Mouse (Mus musculus) adrenal gland, postnatal 14 days (tissue): ENCODE measurements at regions not wholly inside any gene's neighbourhood (a gene's known extent, or its start where the extent isn't known, plus 50 kb on each side); places are given as distances from the start of the nearest gene placed in this dataset.

Experiments
- DNase-seq: peaks from one replicate; pipeline ENCODE4 v3.0.0; 2021; ENCODE audit warnings: mixed read lengths

DNA sequence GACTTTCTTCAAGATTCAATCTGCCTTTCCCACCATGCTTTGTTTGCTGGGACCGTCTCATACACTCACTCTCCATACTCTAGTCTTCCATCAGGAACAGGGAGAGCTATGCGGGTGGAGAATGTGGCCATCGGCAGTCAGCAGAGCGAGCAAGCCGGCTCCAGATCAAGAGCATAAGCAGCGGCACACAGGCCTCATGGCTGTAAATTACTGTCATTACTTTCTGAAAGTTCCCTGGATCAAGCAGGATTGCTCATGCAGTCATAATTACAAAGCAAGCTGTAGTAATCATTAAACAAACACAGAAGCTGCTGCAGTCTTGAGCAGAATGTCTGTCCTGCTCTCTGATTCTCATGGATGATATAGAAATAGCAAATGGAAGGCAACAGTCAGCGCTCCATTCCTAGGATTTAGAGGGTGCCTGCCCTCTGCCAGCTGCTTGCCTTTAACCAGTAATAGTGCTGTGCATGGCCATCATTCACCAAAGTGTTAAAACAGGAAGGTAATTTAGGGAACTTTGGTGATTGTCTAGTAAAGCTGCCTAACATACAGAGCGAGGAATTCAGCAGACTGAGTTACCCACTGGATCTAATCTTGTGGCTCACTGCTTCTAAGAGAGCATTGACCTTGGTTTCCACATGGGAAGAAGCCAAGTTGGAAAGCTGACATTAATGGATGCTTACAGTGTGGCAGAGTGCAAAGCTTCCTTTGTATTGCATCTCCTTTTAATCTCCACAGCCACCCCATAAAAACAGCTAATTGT lies 298.2 kb downstream of the 1190002N15Rik start:
- DNase-seq, result peak; percentile 27

DNA sequence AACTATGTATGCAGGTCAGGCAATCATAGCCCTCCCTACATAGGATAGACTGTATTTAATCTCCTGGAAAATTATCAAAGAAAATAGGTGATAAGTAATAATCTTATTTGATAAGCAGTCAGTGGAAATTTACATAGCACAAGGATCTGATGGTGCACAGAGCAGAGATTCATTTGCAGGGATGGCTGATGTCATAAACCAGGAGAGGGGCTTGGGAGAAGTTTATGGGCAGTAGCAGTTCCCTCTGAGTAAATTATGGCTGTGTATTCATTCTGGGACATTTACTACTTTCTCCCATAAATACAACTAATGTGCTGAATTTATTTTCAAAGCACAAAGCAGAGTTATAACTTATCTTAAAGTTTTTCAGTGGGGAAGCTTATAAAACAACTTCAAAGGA lies 299.3 kb downstream of the 1190002N15Rik start:
- no peak for DNase-seq

DNA sequence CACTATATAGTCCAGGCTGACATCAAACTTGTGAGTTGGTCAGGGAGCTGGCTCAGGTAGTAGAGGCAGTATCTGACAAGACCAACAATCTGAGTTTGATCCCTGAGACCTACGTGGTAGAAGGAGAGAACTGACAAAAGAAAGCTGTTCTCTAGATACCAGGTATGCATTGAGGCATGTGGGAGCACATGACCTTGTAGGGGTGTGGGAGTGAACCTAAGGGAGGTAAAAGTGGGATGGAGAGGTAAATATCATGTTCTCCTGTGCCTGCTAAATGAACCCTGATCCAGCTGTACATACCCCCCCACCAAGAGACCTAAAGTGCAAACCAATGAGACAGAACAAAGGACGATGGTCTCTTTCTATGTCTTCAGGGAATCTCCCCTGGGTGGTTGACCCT lies 308.3 kb downstream of the 1190002N15Rik start:
- no peak for DNase-seq

DNA sequence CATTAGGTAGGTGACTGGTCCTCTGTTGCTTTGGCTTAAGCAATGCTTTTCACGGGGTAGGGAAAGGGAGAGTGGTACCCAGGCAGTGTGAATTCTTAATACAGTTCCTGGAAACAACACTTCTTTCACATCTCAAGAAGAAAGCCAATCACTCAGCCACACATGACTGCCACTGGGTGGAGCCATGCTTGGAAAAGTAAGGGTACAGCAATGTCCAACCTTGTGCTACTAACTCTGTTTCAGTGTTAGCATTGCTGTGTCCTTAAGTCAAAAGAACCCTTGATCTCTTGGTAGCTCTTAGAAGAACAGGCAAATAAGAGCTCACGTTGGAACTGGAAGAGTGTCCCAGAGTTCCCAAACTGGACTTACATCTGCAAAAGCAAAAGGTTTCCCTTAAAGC lies 318.8 kb downstream of the 1190002N15Rik start:
- peak; percentile 6 for DNase-seq

DNA sequence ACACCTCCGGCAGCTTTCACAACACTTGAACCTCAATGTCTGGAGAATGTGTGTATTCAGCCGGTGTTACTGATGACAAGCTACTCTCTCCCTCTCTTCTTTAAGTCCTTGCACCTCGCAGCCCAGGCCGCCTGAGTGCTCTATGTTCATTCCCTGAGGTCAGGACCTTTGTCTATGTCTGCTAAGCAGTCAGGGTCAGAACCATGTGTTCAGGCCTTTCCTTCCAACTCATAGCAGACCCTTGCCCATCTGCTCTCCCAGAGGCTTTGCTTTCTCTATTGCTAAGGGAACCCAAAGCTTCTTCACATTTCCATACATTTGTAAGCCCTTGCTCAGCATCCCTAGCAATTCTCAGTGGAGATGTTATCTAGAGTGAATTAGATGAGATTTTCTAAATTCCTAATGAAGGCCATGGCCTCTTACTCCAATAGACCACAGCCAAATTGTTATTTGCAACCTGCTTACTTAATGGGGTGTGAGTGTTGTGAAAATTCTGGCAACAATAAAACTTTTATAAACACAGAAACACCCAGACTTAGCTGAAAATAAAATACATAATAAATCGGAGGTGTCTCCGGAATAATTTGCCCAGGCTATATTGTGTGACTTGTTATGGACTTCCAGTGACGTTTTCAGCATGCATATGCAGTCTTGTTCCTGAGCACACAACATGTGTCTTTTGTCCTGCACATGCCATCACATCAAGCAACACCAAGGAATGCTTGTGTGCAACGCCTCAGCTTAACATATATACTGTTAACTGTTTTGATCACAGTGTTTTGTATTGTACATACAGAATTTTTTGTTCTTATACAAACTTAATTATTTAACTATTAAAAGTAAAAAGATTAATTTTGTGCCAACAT lies 321.2 kb downstream of the 1190002N15Rik start:
- DNase-seq, result no peak

DNA sequence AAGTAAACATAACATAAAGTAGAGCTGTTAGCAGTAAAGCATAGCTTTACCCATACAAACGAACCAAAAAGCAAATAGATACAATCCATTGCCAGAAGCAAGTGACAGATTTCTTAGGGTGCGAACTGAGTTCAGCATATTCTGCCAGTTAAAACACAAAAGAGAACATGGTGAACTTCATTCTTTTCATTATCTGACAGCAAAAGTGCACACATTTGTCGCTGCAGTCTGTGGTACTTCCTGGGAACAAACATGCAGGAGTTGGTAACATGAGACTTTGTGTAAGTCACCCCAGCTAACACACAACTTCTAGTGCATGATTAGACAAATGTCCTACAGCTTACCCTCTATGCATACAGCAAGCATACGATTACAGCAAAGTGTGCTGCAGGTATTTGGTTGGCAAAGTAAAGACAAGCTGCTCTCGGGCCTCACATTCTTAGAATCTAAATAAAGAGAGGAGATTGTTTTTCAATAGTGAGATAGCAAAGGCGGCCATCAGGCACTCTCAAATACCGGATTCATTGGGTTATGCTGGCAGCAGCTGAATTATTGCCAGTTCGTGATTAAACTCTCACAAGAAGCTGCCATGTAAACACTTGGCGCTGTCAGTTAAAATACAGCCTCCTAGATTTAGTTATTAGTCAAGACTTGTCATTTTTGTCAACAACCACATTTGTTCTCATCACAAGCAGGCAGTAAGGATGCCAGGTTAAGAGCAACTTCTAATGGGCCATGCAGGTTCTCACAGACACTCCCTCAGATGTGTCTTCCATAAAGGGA lies 327.2 kb downstream of the 1190002N15Rik start:
- no peak for DNase-seq

DNA sequence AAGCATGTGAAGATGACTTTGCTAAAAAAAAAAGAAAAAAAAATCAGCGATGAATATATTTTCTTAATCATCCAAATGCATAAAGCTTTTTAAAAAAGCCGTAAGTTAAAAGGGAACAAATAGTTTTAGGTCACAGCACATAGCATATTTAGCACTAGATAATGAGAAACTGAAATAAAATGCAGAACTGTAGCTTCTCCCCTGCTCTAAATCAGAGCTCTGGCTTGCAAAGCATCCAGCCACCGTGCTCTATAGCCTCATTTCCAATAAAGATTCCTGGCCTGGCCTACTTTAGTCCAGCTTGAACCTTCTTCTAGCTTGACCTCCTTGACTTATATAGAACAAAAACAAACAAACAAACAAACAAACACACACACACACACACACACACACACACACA lies 328.9 kb downstream of the 1190002N15Rik start:
- no peak for DNase-seq

DNA sequence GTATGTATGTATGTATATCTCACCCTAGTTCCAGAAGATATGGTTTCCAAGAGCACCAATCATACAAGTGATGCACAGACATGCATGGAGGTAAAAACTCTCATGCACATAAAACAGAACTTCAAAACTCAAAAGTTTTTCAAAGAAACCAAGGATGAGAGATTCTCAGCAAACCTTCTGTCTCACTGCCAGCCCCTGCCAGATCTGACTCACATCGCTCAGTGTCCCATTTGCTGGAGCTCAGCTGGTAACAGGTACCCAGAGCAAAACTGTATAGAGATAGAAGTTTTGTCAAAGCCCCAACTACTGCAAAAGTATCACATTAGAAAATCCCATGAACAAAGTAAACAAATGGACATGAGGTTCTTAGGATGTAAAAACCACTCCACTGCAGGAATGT lies 337.0 kb downstream of the 1190002N15Rik start:
- DNase-seq, result no peak

DNA sequence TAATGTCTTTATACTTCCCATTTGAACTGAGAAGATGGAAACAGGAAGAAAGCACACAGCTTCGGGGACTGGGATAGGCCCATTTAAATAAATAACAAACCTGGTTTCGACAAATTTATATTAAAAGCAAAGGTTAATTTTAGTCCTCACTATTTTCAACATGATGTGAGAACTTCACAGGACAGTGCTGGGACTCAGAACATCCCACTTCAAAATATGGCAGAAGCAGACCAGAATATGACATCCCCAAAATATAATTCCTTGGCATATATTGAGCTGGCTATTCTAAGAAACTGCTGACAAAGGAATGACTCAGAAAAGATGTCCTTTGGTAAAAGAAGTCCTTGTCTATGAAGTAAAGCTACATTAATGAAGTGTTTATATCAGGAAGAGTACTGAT lies 338.0 kb downstream of the 1190002N15Rik start:
- DNase-seq, result no peak

DNA sequence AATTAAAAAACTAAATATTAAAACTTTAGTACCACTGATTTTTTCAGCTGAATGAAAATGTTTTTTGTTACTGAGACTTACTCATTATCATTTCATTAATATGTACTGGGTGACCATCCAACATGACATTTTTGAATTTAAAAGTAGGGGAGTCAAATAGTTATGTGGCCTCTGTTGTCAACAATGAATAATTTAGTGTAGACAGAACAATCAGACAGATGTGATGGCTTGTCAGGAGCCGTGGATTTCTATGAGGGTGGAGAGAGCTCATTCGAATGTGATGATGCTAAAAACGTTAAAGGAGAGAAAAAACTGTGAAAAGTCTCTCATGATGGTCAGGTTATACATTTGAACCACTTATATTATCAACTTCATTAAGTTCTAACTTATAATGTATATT lies 346.8 kb downstream of the 1190002N15Rik start:
- DNase-seq, result no peak

DNA sequence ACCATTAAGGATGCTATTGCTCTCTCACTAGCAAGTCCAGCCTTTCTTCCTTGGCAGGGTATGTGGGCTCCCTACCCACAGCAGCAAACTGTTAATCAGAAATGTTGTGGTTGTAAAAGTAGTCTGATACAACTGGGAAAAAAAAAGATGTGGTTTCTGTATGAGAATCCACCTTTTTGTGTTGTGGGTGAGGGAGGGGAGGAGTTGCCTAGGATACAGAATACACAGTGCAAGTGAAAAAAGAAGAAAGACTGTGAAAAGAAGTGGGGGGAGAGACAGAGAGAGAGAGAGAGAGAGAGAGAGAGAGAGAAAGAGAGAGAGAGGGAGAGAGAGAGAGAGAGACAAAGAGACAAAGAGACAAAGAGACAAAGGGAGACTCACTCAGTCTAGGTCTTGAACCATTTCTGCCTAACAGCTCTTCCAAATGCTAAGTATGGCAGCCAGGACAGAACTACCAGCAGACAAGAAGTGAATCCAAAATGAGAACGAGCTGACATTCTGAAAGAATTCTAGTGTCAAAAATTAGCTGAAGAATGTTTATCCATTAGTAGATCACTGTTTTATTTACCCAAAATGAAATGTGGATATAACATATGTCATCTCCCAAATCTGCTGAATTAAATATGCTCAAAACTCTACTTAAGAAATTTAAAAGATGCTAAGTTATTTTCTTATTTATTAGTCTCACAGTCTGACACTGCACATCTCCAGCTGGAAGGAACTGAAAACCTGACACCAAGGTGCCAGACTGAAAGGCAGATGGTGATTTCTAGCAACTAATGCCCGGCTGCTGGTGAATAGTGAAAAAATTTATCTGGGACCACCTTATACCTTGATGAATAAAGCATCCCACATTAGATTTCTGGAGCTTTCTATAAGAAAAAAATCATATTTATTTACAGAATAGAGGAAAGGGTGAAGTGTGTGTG lies 347.7 kb downstream of the 1190002N15Rik start:
- no peak for DNase-seq

DNA sequence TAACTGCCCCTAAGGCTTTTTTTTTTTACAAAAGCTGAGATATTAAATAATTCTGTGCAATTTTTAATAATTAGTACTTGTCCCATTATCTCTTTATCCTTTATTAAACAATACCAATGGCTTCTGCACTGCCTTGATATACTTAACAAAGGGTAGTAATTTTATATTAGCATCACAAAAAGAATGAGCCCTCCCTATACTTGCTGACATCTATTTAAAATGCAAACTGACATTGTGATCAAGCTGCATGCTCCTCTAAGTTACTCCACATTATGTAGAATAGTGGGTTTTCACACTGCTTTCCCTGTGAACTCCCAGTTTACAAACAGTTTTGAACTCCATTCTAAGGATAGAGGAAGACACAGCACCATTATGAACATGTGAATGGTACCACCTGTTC lies 349.8 kb downstream of the 1190002N15Rik start:
- DNase-seq, result no peak

DNA sequence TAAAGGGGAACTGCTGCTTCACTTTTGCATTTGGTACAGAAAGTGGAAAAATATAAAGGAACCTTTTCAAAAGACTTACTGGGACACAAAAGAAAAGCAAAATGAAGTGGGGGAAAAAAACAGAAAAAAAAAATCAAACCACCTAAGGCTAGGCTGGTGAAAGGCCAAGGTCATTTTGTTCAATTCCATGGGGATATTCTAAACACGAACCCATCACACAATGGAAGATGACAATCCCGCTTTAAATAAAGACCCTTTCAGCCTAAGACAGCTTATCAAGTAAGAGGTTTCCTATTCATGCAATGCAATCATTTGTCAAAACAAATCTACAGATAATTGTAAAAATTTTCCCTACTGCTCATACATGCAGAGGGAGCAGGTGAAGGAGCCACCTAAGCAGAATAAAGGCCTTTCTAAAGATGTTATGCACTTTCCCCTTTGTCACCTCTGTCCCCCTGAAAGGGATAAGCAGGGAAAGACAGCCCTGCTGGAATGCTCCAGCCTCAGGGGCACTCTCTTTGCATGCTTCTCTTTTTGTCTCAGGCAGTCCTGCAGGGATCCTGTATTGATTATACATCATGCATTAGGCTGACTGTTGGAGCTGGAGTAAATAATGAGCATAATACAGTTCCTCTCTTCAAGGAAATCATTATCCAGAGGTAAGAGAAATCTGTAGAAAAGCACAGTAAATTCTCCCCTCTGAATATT lies 367.8 kb downstream of the 1190002N15Rik start:
- DNase-seq, result no peak

DNA sequence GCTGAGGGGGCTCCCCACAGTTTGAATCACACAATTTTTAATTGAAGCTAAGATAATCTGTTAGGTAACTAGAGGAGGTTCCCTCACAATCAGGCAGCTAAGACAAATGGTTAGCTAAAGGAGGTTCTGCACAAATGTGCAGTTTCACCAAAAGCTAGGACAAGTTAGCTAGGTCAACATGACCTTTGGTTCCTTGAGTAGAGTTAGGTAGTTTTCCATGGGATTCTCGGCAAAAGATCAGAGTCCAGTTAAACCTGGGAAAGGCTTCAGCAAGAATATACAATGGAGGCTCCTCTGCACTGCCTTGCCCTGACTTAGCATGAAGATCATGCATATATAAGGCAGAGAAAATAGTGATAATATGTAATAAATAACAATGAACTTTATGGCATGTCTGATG lies 374.2 kb downstream of the 1190002N15Rik start:
- DNase-seq, result no peak

DNA sequence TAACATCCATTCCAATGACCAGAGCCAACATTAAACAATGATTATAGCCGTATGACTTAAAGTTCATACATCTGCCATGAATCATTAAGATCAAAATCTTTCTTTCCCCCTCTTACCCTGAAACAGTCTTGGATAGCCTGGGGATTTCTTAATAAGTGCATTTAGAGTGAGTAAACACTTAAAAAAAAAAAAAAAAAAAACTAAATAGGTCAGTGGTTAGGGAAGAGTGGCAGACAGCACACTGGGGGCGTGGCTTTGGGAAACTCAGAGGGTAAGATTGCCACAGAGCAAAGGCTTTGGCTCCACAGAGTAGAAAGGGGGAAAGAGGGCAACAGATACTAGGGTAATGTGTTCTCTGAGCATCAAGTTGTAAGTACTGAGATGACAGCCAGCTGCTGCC lies 382.3 kb downstream of the 1190002N15Rik start:
- DNase-seq, result peak; percentile 29

DNA sequence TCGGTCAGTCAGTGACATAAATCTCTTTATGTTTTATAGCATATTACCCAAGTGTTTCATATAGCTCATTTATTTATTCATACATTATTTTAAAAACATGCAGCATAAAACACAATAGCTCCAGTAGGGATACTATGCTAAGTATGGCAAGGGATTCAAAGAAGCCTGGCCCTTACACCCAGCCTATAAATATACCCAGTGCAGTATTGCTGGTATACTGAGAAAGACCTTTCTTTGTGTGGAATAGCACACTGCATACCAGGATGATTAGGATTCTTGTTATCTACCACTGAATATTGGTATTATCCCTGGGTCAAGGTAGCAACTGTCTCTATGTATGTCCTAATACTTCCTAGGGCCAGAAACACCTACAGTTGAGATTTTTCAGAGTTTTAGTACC lies 389.4 kb downstream of the 1190002N15Rik start:
- no peak for DNase-seq

DNA sequence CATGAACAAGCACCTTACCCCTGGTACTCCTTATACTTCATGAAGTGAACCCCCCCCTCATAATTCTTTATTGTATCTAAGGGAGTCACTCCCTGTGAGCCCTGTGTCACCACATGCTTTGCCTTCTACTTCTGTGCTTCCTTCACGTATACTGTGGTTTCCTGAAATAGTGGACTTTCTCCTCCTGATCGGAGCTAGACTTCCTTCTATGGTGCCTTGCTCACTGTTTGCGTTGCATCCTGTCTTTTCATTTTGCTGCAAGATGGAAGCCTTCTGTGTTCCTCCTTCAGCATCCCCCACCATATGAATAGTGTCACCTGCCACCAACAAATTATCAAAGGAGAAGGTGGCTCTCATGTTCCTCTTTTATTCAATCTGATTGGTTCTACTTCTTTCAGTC lies 391.1 kb downstream of the 1190002N15Rik start:
- DNase-seq, result no peak

DNA sequence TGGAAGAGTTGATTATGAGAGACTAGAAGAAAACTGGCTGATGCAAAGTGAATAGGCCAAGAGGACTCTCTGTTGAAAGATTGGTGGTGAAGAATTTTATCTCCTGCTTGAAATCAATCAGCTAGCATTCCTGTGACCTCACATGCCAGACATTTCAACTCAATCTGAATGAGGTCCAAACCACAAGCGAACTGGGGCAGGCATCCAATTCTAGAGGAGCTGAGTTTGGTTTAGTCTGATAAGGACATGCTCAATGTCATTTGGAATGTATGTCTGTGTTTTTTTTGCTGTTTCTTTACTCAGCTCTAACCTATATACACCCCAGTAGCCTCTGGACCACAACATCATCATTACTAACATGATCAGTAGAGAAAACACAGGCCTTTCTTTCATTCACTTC lies 401.4 kb downstream of the 1190002N15Rik start:
- DNase-seq, result peak; percentile 53

DNA sequence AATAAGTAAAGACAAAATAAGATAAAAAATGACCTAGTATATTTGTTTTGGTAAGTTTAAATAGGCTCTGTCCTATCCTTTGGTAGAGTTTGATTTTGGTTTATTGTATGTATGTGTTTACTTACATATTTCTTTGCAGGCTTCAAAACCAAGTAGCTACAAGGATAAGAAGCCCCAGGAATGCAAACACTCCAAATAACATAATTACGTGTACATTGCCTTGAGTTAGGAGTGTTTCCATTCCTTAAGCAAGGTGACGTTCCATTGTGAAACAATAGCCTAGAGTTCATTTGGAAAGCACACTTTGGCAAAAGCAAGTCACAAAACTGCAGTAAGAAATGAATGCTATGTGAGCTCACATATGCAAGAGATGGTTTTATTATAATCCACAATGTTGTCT lies 404.2 kb downstream of the 1190002N15Rik start:
- no peak for DNase-seq

DNA sequence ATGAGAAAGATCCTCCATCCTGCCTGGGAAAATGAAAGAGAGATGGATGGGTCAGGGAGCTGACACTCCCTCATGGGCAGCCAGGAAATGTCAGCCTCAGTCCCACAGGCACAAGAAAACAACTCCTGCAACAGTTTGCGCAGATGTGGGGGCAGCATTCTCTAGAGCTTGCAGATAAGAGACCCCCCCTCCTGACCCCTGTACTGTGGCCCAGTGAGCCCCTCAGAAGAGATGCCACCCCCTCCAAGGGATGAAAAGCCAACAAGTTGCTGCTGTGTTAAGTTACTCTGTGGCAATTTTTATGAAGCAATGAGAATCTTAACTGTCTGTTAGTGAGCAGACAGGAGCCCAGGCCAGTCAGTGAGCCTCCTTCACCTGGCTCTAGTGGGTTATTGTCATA lies 406.5 kb downstream of the 1190002N15Rik start:
- no peak for DNase-seq

DNA sequence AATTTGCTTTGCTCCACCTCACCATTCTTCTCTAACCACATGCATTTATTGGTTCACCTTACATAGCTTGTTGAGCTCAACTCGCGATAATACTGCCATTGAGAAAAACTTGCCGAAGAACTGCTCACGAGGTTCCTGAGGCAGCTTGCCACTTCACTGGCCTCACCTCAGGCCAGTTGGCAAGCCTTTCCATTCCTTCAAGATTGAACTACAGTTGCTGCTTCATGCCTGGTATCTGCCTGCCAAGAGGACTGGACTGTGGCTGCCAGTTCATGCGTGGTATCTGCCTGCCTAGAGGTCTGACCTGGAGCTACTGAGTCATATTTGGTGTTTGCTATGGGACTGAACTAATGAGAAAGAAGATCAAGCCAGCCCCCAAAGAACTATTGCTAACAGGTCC lies 420.9 kb downstream of the 1190002N15Rik start:
- DNase-seq, result peak; percentile 51
